Mouse (Mus musculus): Measurements from ENCODE around the gene Myod1. TPM values are rescaled to one million over a fixed set of nuclear protein-coding genes. Genes with fewer than 3 reads are reported as not detected.

The Myod1 gene
- total RNA-seq (2021), result under 1 TPM in 1 of 2 experiments, not detected in 1; 0.18 TPM
- long read RNA-seq, result 0 reads

GRCm38 (mm10) chr7:46376172-46377007, at the start of gene Myod1:
Myod1 (plus strand) TSS chr7:46376474.
- DNase-seq (ENCODE audit: low spot score in 2 of 2), result no peak

DNA sequence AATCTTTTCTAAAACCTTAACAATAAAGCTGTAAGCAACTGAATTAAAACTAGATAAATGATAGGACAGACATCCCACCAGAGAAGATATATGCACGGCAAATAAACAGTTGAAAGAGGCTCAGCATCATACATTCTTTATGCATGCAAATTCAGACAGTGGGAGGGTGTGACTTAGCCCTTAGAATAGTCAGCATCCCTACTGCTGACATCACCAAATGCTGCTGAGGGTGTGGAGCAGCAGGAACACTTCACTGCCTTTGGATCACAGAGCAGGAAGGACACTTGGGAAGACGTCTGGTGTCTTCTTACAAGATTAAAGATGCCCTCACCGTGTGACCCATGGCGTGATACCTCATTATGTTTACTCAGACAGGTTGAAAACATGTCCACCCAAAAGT, 48.4 kb upstream of the Myod1 start:
- DNase-seq (ENCODE audit: low spot score in 2 of 2), result no peak

- no peak for DNase-seq (ENCODE audit: low spot score in 2 of 2)
These were observed 38.9 kb upstream of the Myod1 start for GRCm38 (mm10) chr7:46337397-46337796.

DNA sequence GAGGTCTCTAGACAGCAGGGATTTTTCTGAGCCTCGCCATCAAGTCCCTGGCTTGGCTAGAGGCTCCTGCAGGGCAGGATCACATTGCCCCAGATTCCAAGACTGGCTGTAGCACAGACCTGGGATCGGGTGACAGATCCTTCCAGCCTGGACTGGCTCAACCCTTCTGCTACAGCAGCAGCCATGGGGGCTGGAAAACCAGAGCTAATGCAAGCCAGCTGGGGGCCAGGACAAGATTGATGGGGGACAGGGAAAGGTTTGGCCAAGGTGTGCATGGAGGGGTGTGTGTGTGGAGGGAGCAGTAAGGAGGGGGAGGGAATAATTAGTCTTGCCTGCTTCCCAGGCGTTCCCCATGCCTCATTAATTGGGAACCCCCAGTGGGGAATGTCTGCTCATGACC, 36.5 kb upstream of the Myod1 start:
- no peak for DNase-seq (ENCODE audit: low spot score in 2 of 2)

DNA sequence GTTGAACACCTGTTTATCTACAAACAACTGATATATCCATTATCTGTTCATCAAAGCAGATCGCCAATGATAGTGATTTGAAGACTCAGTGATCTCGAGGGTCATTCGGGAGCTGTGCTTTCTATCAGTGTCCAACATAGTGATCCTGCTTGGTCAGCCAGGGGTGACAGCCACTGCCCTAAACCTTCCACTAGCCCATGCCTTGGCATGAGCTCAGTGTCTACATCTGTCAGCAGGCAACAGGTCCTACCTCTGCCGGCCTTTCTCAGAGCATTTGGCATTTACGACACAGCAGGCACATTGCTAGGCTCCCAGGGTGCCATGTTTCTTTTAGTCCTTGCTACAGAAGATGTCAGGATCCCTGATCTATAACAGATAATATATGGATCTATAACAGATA, 36.0 kb upstream of the Myod1 start:
- no peak for DNase-seq (ENCODE audit: low spot score in 2 of 2)

- no peak for DNase-seq (ENCODE audit: low spot score in 2 of 2)
These were observed 34.8 kb upstream of the Myod1 start for GRCm38 (mm10) chr7:46341471-46341870.

- DNase-seq (ENCODE audit: low spot score in 2 of 2), result no peak
These were observed 28.6 kb upstream of the Myod1 start for GRCm38 (mm10) chr7:46347692-46348091.

- DNase-seq (ENCODE audit: low spot score in 2 of 2), result no peak
These were observed 27.5 kb upstream of the Myod1 start for GRCm38 (mm10) chr7:46348813-46349212.

- DNase-seq (ENCODE audit: low spot score in 2 of 2), result no peak
These were observed 26.1 kb upstream of the Myod1 start for GRCm38 (mm10) chr7:46350119-46350702.

DNA sequence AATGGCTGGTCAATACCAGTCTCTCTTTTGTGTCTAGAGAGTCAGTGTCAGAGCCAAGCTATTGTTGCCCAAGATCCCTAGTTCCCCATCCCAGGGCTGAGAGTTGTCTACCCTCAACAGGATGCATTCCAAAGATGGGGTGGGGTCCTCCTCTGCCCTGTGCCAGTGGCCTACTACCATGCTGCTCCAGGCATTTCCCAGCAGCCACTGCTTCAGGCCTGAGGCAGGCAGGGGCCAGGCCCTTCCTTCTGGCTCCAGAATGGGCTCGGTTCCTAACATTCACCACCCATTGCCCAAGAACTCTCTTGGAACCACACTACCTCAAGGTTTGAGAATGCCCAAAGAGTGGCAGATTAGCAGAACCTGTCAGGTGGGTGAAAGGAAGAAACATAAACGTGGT, 23.5 kb upstream of the Myod1 start:
- no peak for DNase-seq (ENCODE audit: low spot score in 2 of 2)

GRCm38 (mm10) chr7:46353216-46353615, 23.1 kb upstream of the Myod1 start:
- no peak for DNase-seq (ENCODE audit: low spot score in 2 of 2)

- DNase-seq (ENCODE audit: low spot score in 2 of 2), result no peak
These were observed 22.4 kb upstream of the Myod1 start for GRCm38 (mm10) chr7:46353875-46354274.

DNA sequence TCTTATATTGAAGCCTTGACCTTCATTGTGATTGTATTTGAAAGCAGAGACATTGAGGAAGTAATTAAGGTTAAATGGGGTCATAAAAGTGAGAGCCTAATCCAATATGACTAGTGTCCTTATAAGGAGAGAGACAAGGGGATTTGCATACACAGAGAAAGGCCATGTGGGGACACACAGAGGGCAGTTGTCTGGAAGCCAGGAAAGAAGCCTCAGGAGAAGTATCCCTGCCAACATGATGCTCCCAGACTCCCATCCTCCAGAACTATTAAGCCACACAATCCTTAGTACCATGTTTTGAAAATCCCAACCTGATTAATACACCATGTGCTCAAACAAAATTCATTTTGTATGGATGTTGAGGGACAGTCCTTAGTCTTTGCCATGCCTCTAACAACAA, 14.5 kb upstream of the Myod1 start:
- DNase-seq (ENCODE audit: low spot score in 2 of 2), result no peak

- peak; percentile 50 to 71 for DNase-seq (ENCODE audit: low spot score in 2 of 2)
These were observed 12.1 kb upstream of the Myod1 start for GRCm38 (mm10) chr7:46364154-46364553.

GRCm38 (mm10) chr7:46365810-46366209, 10.5 kb upstream of the Myod1 start:
- no peak for DNase-seq (ENCODE audit: low spot score in 2 of 2)

GRCm38 (mm10) chr7:46371104-46371503, 5.2 kb upstream of the Myod1 start:
- DNase-seq (ENCODE audit: low spot score in 2 of 2), result no peak

DNA sequence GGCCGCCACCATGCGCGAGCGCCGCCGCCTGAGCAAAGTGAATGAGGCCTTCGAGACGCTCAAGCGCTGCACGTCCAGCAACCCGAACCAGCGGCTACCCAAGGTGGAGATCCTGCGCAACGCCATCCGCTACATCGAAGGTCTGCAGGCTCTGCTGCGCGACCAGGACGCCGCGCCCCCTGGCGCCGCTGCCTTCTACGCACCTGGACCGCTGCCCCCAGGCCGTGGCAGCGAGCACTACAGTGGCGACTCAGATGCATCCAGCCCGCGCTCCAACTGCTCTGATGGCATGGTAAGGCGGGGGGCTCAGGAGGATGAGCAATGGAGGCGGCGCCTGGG, 703 bp downstream of the Myod1 start:
- no peak for DNase-seq (ENCODE audit: low spot score in 2 of 2)

DNA sequence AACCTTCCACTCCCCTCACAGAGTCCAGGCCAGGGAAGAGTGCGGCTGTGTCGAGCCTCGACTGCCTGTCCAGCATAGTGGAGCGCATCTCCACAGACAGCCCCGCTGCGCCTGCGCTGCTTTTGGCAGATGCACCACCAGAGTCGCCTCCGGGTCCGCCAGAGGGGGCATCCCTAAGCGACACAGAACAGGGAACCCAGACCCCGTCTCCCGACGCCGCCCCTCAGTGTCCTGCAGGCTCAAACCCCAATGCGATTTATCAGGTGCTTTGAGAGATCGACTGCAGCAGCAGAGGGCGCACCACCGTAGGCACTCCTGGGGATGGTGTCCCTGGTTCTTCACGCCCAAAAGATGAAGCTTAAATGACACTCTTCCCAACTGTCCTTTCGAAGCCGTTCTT, 1.8 kb downstream of the Myod1 start:
- peak in 1 of 2 experiments; percentile 46 for DNase-seq (ENCODE audit: low spot score in 2 of 2)

DNA sequence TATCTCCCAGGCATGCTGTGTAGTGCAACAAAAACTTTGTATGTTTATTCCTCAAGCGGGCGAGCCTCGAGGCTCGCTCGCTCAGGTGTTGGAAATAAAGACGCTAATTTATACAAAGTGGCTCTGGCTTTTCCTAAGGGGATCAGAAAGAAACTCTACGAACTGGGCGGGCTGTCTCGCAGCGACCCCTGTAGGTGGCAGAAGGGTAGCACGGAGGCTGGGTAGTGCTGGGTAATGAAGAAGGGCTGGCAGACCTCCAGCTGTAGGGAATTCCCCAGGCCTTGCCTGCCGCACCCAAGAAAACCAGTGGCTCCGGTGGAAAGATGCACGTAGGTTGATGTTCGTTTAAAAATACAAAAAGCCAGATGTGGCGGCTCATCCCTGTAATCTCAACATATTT, 2.7 kb downstream of the Myod1 start:
- peak in 1 of 2 experiments; percentile 79 for DNase-seq (ENCODE audit: low spot score in 2 of 2)

DNA sequence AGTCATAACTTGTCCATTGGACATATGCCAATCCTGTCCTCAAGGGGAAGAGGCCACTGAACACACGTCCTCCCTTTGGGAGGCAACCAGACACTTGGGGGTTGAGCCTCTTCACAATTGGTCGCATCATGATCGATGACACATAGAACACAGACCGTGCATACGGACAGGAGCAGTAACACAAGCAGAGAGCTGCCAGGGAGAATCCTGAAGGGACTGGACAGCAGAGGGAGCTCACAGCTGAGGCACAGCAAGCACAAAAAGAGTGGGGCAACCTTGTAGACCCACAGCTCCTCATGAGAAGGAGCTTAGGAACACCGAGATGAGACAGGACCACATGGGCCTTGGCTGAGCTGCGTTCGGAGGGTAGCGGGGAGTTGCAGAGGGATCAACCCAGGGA, 4.4 kb downstream of the Myod1 start:
- no peak for DNase-seq (ENCODE audit: low spot score in 2 of 2)

DNA sequence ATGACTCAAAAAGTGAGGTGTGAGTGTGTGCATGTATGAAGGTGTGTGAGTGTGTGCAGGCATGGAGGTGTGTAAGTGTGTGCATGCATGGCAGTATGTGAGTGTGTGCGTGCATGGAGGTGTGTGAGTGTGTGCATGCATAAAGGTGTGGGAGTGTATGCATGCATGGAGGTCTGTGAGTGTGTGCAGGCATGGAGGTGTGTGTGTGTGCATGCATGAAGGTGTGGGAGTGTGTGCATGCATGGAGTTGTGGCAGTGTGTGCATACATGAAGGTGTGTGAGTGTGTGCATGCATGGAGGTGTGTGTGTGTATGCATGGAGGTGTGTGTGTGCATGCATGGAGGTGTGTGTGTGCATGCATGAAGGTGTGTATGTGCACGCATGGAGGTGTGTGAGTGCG, 11.2 kb downstream of the Myod1 start:
- DNase-seq (ENCODE audit: low spot score in 2 of 2), result no peak

DNA sequence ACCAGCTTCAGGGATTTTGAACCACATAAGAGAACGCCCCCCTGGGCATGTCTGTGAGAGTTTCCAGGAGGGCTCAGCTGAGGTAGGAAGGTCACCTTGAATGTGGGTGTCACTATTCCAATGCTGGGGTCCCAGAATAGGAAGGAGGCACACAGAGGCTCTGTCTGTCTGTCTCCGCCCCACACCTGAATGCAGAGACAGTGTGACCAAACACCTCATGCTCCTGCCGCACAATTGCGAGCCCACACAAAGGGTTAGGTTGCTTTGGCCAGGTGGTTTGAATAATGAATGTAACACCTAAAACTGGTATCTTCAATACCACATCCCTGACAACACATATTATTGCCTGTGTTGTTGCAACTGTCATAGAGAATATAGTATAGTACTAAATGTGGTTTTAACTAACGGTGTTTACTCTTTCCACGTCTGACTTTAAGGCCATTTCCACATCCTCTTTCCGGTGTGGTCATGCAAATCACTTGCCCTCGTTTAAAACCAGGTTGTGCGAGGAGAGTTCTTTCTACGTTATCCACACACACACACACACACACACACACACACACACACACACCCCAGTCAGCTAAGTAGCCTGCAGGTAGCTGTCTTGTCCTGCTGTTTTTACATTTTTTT, 13.3 kb downstream of the Myod1 start:
- no peak for DNase-seq (ENCODE audit: low spot score in 2 of 2)

- DNase-seq (ENCODE audit: low spot score in 2 of 2), result no peak
These were observed 14.0 kb downstream of the Myod1 start for GRCm38 (mm10) chr7:46390226-46390625.
